Mouse (Mus musculus): ENCODE measurements around the gene Mfap1b.

- no peak for TF ChIP-seq EP300 (optimal IDR thresholded peaks at IDR 0.05)
- no peak for TF ChIP-seq CTCF (IDR thresholded peaks at IDR 0.05; ENCODE audit: low read depth)
These were observed 34.1 kb upstream of the Mfap1b start for GRCm38 (mm10) chr2:121507951-121508330.

Data from stomach, postnatal 0 days (tissue).